Mouse (Mus musculus) thymus, postnatal 36 days (tissue): ENCODE results near the gene Prn.

Source experiments
- DNase-seq, 2 experiments: peaks; one replicate each; pipeline ENCODE4 v3.0.0; 2022; ENCODE audit warnings: mixed read lengths in 2 of 2

The Prn gene

DNA sequence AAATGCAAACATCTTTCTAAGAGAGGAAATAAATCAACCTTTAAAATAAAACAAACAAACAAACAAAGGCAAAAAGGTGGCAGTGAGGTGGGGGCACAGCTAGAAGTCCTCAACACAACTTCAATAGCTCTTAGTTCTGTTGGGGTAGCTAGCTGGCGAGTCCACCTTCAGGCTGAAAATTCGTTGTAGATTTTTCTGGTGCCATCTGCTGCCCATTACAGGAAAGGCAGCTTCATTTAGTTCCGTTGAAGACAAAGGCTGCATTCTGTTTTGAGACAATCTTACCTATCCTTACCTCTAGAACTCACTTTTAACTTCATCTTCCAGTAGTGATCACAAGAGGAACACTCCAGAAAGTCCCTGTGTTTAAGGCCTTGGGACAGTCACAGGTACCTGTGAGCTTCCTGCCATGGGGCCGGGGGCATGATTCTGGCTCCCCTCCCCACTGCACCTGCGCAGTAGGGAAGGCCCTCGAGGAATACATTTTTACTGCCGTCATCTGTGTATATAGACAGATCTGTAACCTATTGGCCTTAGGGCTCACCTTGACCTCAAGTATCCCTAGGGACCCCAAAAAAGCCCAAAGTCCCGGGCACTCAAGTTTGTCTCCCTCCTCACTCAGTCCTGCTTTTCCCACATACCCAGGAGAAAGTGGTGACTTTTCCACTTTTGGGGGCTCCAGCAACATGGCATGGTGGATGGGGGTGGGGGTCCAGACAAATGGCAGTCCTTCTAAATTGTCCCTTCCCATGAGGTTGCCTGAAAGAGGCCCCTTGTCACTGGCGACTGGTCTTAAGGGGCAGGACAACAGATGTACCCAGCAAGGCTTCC, 40.2 kb downstream of the Prn start:
- DNase-seq: peak; percentile 27 to 44

DNA sequence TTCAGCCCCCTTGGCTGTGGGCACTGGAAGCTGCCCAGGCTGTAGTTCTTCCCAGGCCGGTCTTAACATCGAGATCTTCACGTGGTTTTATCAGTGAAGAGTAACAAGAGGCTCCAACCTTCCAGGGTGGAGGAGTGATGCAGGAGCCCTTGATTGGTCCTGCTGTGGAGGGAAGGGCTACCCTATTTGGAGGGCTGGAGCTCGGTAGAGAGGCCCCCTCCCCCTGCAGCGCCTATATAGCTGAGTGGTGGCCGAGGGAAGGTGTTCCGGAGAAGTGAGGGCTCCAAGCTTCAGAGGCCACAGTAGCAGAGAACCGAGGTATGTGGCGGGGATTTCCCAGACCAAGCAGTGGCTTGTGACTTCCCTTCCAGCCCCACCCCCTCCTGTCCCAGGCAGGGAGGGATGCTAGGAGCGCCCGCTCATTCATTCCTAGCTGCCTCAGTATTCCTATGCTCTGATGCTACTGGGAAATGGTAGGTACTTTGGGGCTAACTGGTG, 40.9 kb downstream of the Prn start, which contains the start of gene Prnd:
Gene Prnd (plus strand): TSS at position 264 of the 498 bp plus-strand sequence.
- DNase-seq: peak in 1 of 2 experiments; percentile 25

DNA sequence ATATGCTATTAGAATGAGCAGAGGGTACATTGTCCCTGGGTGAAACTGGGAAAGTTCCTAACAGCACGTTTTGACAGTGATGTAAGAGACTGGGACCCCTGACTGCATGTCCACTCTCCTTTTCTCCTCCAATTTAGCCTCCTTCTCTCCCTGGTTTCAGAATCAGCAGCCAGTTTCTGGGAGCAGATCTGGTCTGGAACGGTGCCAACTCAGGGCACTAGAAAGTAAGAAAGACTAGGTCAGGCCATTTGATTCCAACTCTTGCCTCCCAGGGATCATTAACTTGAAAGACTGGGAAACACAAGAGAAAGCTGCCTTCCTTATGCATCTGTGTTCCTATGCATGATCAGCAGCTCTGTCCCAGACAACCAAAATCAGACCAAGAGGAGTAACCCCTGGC, 42.7 kb downstream of the Prn start:
- DNase-seq: no peak

DNA sequence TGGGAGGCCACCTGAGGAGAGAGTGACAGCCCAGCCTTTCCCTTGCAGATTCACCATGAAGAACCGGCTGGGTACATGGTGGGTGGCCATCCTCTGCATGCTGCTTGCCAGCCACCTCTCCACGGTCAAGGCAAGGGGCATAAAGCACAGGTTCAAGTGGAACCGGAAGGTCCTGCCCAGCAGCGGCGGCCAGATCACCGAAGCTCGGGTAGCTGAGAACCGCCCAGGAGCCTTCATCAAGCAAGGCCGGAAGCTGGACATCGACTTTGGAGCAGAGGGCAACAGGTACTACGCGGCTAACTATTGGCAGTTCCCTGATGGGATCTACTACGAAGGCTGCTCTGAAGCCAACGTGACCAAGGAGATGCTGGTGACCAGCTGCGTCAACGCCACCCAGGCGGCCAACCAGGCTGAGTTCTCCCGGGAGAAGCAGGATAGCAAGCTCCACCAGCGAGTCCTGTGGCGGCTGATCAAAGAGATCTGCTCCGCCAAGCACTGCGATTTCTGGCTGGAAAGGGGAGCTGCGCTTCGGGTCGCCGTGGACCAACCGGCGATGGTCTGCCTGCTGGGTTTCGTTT, 43.3 kb downstream of the Prn start:
- no peak for DNase-seq

DNA sequence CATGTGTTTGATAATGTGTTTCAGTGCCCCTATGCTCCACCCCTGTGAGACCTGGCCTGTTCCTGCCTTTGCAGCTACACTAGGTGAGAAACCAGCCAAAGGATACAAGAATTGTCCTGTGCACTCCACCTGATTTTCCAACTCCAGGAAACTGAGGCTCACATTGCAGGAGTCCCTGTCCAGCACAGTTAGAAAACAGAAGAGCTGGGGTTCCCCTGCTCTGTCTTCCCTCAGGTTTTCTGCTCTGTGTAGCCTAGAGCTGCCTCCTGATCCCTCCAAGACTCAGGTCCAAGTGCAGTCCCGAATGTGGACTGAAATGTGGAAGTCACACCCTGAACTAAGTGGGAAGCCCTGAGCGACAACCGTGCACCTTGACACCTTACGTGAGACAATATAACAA, 44.0 kb downstream of the Prn start:
- no peak for DNase-seq

DNA sequence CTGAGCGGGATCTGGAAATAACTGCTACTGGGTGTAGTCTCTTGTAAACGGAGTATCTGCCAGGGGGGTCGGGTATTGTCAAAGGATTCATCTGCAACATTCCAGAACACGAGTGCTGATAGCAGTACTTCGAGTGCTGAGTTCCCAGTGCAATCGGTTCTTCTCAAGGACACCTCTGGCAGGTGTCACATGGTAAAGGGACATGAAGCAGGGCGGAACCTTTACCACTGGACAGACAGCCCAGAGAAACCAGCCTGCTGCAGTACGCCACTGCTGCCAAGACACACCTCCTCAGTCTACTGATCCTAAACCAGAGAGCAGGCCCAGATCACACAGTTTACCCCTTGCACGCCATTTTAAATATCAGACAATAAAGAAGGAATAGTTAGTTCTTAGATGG, 45.1 kb downstream of the Prn start:
- DNase-seq: no peak

DNA sequence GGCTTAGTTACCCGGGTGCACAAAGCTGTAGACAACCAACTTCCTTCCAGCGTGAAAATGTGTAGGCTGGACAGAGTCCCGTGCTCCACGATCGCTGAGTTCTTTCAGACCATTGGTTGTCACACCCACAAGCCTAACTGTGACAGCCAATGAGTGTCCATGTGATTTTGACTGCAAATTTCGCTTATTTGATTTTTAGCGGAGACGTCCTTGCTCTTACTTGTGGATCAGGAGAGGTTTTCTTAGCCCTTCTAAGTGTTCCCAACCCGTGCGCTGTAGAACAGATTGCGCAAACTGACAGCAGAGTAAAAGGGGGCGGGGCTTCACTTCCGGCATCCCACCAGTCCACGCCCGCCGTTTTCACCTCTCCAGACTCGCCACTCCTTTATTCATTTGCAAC, 45.5 kb downstream of the Prn start:
- DNase-seq: peak; percentile 46 to 52

DNA sequence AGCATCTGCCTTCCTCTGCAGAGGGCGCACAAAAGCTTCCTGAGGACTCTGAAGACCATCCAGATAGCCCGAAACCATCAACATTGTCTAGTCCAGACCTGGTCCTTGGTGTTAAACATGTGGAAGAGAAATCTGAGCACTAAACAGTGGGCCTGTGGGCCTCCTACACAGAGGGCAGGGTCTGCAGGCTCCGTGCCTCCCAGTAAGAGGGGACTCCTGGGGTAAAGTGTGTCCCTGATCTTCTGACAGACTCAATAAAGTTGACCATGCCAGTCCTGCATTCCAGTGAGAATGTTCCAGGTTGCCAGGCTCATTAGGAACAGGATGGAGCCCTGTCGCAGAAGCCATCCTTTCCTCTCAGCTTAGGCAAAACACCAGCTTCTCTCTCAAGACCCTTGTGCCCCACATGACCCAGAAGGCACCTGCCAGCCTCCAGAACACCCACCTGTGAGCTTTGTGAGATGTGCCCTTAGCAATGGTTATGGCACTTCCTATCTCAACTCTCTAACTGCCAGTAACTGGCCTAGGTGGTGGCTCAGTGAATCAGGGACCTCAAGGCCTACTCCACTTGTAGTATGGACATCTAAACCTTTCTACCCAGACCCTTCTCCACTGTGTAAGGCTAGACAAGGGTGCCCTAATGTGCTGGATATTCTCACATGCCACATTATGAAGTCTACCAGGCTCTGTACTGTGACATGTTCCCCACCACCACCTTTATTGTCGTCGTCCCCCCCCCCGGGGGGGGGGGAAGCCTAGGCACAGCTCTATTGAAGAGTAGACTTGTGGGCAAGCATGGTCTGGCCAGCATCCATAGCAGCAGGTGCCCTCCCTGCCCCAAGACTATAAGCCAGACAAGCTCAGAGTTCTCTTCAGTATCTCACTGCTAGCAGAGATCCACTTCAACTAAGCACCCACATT, 46.8 kb downstream of the Prn start:
- no peak for DNase-seq

DNA sequence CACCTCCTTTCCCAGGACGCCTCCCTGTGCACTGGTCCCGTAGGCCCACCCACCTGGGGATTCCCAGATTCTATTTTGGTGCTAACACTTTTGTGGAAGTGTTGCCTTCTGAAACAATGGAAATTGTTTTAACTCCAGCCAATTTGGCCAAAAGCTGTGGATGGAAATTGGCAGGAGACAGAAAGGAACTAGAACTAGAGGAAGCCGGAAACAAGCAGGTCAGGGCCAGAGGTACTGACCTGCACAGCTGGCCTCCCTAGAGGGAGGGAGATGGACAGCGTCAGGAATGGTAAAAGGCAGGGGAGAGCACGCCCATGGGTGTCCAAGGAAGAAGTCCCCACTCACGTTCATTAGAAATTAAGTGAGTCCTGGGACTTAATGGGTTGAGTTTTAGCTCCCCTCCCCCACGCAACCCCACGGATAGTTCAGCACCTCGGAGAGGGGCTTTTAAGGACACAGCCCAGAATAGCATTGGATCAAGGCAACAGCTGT, 48.0 kb downstream of the Prn start:
- DNase-seq: no peak

DNA sequence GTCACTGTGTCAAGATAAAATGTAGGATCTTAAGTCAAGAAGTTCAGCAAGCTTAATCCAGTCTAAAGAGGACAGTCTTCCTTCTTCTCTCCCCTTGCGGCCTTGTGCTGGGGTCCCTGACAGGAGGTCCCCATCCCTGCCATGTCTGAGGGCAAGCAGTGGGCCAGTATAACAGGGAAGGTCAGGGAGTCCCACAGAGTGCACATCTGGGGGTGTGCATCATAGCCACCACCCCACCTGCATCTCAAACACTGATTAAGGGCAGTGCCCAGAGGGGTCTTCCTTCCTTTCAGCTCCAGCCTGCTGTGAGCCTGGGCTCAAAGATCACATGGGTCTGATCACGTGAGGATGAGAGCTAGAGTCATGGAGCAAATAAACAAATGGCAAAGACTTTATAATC, 51.9 kb downstream of the Prn start:
- no peak for DNase-seq

DNA sequence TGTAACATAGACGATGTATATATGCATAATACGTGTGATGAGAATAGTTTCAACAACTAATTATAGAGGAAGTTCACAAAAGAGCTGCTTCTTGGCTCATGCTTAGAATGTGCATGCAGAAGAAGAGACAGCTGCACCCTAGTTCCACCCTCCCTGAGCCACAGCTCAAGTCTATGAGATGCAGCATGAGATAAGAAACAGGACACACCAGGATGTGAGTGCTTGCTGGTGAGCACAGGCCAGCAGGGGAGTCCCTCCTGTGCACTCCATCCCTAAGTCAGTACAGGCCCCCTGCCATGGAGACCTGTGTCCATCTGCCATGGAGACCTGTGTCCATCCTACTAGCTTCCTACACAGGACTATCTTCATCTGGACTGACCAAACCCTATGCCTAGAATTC, 60.8 kb downstream of the Prn start:
- no peak for DNase-seq

DNA sequence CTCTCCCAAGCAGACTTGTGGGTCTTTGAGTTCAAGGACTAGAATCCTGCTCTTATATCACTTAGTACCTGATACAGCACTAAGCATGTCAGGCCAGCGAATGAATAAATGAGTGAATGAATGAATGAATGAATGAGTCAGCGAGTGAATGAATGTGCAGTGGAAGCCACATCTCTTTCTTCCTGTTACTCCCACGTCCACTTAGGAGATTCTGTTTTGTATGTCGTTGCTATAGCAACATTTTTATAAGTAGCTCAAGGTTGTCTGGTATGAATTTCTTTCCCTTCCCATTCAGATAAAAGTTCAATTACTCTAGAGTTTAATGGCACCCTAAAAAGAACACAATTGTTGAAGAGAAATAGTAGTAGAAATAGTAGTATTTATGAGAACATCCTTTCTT, 61.3 kb downstream of the Prn start:
- no peak for DNase-seq

DNA sequence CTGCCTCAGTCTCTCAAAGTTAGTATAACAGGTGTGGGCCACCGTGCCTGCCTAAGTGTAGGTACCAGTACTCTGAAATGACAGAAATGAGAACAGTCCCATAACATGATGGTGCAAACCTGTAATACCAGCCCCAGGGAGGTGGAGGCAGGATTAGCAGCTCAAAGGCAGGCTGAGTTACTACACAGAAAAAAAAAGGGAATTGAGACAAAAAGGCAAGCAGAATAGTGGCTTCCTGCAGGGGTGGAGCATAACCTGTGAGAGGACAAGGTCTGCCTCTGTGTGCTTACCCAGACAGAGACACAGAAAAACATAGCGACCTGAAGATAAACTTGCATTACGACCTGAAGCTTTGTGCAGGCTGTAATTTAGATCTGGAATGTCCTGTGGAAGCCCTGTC, 66.9 kb downstream of the Prn start:
- DNase-seq: no peak

DNA sequence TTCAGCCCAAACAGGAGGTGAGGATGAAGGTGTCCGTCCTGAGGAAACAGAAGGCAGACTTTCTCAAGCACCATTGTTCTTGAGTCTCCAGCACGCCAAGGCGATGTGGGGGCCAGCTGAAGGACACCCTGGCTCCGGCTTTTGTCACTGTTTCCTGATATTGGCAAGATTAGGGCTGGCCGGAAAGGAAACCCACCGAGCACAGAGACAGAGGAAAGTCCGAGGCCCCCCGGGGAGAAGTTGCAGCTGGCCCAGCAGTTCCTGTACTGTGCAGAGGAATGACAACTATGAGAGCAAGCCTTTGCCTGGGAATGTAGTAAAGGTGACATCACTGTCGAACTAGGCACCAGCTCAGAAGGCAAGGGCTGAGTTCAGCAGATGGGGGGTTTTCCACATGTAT, 71.1 kb downstream of the Prn start:
- no peak for DNase-seq

DNA sequence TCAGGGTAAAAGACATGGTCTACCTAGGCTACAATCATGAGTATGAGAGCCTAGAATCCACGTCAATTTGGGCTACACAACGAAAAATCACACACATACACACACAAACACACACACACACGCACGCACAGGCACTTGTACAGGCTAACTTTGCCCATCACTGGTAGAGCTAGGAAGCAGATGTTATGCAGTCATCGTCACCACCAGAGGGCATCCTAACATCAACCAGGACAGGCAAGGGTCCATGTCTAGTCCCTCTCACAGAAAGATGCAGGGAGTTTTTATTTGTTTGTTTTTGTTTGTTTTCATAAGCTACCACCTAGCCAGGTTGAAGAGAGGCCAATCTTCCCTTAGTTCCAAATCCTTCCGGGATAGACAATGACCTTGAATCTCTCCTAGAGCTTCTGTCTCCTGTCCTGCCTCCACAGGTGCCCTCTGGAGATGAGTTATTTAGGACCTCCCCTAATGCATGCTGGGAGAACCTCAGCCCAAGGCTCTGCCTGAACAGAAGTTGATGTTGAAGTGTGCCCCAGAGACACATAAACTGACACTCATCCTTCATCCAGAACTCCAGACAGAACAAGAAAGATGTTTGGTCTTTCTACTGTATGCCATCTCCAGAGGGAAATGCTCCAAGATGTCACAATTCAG, 72.9 kb downstream of the Prn start:
- peak; percentile 51 to 58 for DNase-seq

DNA sequence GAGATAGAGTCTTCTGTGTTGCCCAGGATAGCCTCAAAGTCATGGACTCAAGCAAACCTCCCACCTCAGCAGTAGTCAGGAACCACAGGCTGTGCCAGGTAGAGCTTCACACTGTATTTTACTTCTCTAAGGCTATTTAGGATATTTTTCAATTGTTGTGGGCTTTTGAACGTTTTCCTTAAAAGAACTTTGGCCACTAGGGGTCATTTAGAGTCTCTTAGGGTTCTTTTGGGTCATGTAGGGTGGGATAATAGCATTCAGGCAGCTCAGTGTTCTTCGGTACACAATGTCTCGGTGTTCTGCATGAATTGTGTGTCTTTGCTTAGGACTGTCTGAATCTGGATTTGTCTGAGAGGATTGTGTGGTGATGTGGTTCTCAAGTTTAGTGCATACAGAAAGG, 78.2 kb downstream of the Prn start:
- no peak for DNase-seq

DNA sequence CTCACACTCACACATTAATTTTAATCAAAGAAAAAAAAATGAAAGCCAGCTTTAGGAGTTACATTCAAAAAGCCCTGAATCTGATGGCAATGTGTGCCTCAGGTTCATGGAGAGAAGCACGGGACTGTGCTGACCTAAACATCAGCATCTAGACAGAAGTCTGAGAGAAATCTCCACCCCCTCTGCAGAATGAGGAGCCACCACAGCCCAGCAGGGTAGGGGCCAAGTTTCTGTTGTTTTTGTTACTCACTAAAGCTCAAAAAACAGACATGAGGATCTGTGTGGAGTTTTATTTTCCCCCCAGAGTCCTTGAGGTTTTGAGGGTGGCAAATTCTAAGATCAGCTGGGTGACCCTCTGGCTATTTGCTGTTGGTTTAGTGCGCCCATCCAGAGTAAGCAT, 78.8 kb downstream of the Prn start:
- no peak for DNase-seq

DNA sequence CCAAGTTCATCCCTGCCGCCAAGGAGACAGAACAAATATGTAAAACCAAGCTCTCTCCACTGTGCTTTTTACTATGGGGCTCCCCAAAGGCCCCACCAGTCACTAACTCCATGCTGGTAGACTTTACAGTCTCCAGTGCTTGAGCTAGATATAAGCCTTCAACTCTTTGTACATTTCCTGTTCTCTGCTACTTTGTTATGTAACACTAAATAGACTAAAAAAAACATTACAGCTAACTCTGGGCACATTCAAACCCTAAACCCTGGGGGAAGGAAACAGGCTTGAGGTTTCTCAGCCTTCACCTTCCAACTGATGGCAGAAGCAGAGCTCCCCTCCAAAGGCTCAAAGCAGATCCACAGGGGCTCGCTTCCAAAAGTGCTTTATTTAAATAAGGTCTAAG, 82.7 kb downstream of the Prn start:
- peak in 1 of 2 experiments; percentile 12 for DNase-seq

DNA sequence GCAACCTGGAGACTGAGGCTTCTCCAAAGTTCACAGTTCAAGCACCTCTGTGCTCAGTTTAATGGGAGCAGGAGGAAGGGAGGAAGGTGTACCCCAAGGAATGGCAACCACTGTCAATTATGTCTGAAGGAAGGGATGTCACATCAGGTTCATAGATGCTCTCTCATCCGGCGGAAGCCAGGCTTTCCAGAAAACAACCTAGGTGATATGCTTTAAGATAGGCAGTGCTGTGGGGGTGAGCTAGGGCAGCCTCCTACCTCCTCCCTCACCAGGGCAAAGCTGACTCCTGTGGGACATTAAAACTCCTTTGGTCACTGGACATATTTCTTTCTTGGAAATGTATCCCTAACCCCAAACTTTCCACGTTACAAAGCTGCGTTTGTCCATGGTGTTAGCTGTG, 83.4 kb downstream of the Prn start:
- DNase-seq: no peak

DNA sequence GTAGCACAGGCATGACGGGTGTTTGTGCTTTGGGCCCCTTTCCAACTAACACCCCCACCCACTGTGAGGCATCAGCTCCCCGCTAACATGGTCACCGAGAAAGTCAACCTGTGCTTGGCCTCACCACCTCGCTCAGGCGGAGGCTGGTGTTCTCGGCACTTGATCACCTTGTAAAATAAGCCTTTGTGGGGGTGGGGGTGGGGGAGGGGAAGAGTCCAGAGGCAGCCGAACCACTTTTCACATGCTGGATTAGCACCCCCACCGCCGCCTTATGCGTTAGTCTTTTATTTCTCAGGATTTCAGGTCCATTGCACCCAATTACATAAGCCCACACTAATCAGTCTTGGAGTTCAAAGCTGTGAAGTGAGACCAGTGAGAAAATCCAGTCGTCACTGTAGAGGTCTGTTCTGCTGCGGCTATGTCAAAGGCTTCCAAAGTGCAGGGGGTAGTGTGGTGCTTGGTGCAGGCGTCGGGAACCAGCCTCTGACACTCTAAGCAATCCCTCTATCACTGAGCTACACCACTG, 83.9 kb downstream of the Prn start:
- DNase-seq: no peak

DNA sequence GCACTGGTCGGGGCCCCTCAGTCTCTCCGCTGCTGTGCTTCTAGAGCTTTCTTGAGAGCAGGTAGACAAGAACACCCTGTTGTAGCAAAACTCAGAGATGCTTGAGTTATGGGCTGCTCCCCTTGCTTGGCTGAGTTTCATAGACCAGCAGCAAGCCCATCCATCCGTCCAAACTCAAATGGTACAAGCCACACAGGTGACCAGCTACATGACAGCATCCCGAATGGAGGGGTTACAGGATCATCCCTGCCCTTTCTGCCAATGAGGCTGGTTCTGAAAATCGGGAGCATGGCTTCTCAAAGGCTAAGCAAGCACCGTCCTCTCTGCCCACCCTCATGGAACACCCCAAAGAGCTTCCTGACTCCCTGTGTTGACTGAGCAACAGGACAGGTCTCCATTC, 85.2 kb downstream of the Prn start:
- DNase-seq: no peak

DNA sequence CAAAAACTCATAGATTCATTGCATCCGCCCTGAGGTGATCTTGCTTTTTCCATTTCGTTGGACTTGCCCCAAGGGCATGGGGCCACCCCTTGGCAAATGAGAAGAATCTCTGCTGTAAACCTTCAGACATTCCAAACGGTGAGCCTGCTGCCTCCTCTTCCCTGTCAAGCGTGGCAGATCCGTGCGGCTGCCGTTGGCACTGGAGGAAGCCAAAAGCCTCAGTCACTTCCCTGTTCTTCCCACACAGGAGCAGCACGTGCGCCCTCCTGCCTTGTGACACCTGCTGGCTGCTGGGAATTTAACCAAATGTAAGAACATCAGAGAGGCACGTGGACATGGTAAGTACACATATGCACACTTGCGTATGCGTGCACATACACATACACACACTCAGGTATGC, 86.0 kb downstream of the Prn start:
- no peak for DNase-seq
